In the genomic region with DNA sequence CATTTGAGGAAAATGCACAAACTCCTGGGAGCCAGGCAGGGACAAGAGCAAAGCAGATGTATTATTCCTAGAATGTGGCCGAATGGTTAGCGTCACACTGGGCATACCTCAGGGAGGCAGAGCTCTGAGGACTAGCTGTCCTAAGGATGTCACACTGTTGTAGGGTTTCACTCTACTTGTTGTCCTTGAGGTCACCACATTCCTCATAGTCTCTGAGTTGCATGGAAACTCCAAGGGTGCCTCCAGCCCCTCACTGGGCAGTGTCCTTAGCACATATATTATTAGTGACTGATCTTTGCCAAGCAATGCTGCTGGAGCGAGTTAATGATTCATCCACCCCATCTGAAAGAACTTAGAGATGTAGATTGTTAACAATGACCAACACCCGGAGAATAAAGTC, we compare ENCODE assay signal across 29 mouse cellular contexts. TPM values are rescaled to one million over a fixed set of nuclear protein-coding genes. Genes with fewer than 3 reads are reported as not detected.
"Had no signal": no experiment of that assay in that cellular context is flagged by ENCODE, and none has a peak within 500 bp of the region (broad histone marks: within the 10 kb centered on the region; RNA-seq: fewer than 3 reads in every experiment).

No protein-coding gene starts in this region.

- H3K36me3 ChIP-seq: heart, embryonic 10.5 days; heart, embryonic 12.5 days; hindbrain, embryonic 10.5 days; hindbrain, embryonic 12.5 days; intestine, embryonic 15.5 days; limb, embryonic 10.5 days; limb, embryonic 12.5 days; liver, embryonic 13.5 days; liver, embryonic 15.5 days had no signal

- H3K4me1 ChIP-seq: heart, embryonic 10.5 days; heart, embryonic 12.5 days; hindbrain, embryonic 10.5 days; hindbrain, embryonic 12.5 days; intestine, embryonic 15.5 days; limb, embryonic 10.5 days; limb, embryonic 12.5 days; liver, embryonic 13.5 days; liver, embryonic 15.5 days had no signal

- H3K9me3 ChIP-seq: heart, embryonic 10.5 days; heart, embryonic 12.5 days; hindbrain, embryonic 10.5 days; hindbrain, embryonic 12.5 days; intestine, embryonic 15.5 days; limb, embryonic 10.5 days; limb, embryonic 12.5 days; liver, embryonic 13.5 days; liver, embryonic 15.5 days had no signal

- H3K4me3 ChIP-seq: gastrocnemius, adult 2 months; heart, embryonic 10.5 days; heart, embryonic 12.5 days; hindbrain, embryonic 10.5 days; hindbrain, embryonic 12.5 days; intestine, embryonic 15.5 days; layer of hippocampus, adult 2 months; left cerebral cortex, adult 2 months; limb, embryonic 10.5 days; limb, embryonic 12.5 days; liver, embryonic 13.5 days; liver, embryonic 15.5 days had no signal

- H3K9ac ChIP-seq: heart, embryonic 12.5 days; hindbrain, embryonic 12.5 days; hindbrain, embryonic 14.5 days; intestine, embryonic 15.5 days; limb, embryonic 12.5 days; liver, embryonic 13.5 days; liver, embryonic 15.5 days; liver, postnatal 0 days had no signal

- ATAC-seq: forebrain, embryonic 16.5 days; hindbrain, embryonic 16.5 days; inflammation-experienced regulatory T-cells, adult 6 months; intestine, embryonic 15.5 days; intestine, postnatal 0 days; liver, postnatal 0 days had no signal

- H3K27me3 ChIP-seq: heart, embryonic 12.5 days; hindbrain, embryonic 12.5 days; intestine, embryonic 15.5 days; limb, embryonic 12.5 days; liver, embryonic 13.5 days; liver, embryonic 15.5 days had no signal

- H3K27ac ChIP-seq: gastrocnemius, adult 2 months; heart, embryonic 10.5 days; hindbrain, embryonic 10.5 days; hindbrain, embryonic 12.5 days; hindbrain, embryonic 14.5 days; intestine, embryonic 15.5 days; layer of hippocampus, adult 2 months; left cerebral cortex, adult 2 months; limb, embryonic 10.5 days; limb, embryonic 12.5 days; liver, embryonic 13.5 days; liver, embryonic 15.5 days had no signal

- DNase-seq: gastrocnemius, adult 2 months; gastrocnemius, postnatal 10 days; gastrocnemius, postnatal 25 days; heart, adult 18-20 months; heart, postnatal 10 days; heart, postnatal 4 days; liver; liver, embryonic 13.5 days; liver, postnatal 0 days had no signal

- H3K4me2 ChIP-seq: heart, embryonic 12.5 days; hindbrain, embryonic 12.5 days; hindbrain, embryonic 14.5 days; intestine, embryonic 15.5 days; limb, embryonic 12.5 days; liver, embryonic 11.5 days; liver, embryonic 13.5 days; liver, embryonic 15.5 days had no signal

RNA-seq across cellular contexts. Expression of gene Tex13c3, which starts 8.6 kb away (rescaled TPM):
- polyA plus RNA-seq: forebrain, embryonic 16.5 days; frontal cortex, adult 2 months; heart, embryonic 10.5 days; heart, embryonic 12.5 days; heart, embryonic 14.5 days; heart, embryonic 16.5 days; hindbrain, embryonic 10.5 days; hindbrain, embryonic 12.5 days; hindbrain, embryonic 14.5 days; hindbrain, embryonic 16.5 days; inflammation-experienced regulatory T-cells, adult 6 months; intestine, embryonic 15.5 days; intestine, postnatal 0 days; limb, embryonic 10.5 days; limb, embryonic 12.5 days; limb, embryonic 14.5 days; liver, embryonic 11.5 days; liver, embryonic 13.5 days; liver, embryonic 15.5 days; liver, postnatal 0 days had no signal
